Mouse (Mus musculus): ENCODE measurements at regions not wholly inside any gene's neighbourhood (a gene's known extent, or its start where the extent isn't known, plus 50 kb on each side); places are given as distances from the start of the nearest gene placed in this dataset.

GRCm38 (mm10) chr4:66550306-66551104 is 146.1 kb upstream of the Astn2 start:
- H3K27ac ChIP-seq = no peak overlapping the region
- no peak for ATAC-seq (ENCODE audit: low FRiP score)
- no peak overlapping the region for H3K4me3 ChIP-seq (replicated peaks; ENCODE audit: low read length)
- 80% methylated on average over 3 of the region's 3 CpGs for WGBS
- H3K9me3 ChIP-seq (ENCODE audit: control insufficient read depth, low read length) = no peaks in the 10 kb centered on the region
- no peaks in the 10 kb centered on the region for H3K27me3 ChIP-seq (ENCODE audit: control insufficient read depth, insufficient read depth, low read length)
- DNase-seq (ENCODE audit: low spot score) = no peak
- no peaks in the 10 kb centered on the region for H3K4me1 ChIP-seq (replicated peaks; ENCODE audit: control insufficient read depth, insufficient read depth, low read length)
- no peak overlapping the region for H3K9ac ChIP-seq
- no peaks in the 10 kb centered on the region for H3K36me3 ChIP-seq (replicated peaks; ENCODE audit: control insufficient read depth, insufficient read depth)
- no peak overlapping the region for H3K4me2 ChIP-seq (replicated peaks)

- Histone ChIP-seq H3K4me1 (replicated peaks; ENCODE audit: control insufficient read depth, insufficient read depth, low read length) (no peaks in the 10 kb centered on the region), H3K27me3 (ENCODE audit: control insufficient read depth, insufficient read depth, low read length) (no peaks in the 10 kb centered on the region)
- DNase-seq (ENCODE audit: low spot score) = no peak
These were observed 138.5 kb upstream of the Astn2 start for GRCm38 (mm10) chr4:66542833-66543436.

GRCm38 (mm10) chr4:66524456-66524855 is 120.0 kb upstream of the Astn2 start:
- no peak overlapping the region for H3K4me2 ChIP-seq (replicated peaks)
- no peaks in the 10 kb centered on the region for H3K36me3 ChIP-seq (replicated peaks; ENCODE audit: control insufficient read depth, insufficient read depth)
- H3K9ac ChIP-seq = no peak overlapping the region
- ATAC-seq (ENCODE audit: low FRiP score) = no peak
- no peaks in the 10 kb centered on the region for H3K27me3 ChIP-seq (ENCODE audit: control insufficient read depth, insufficient read depth, low read length)
- H3K27ac ChIP-seq = no peak overlapping the region
- DNase-seq (ENCODE audit: low spot score) = no peak
- no peaks in the 10 kb centered on the region for H3K4me1 ChIP-seq (replicated peaks; ENCODE audit: control insufficient read depth, insufficient read depth, low read length)
- 54% methylated on average over 5 of the region's 5 CpGs for WGBS
- no peaks in the 10 kb centered on the region for H3K9me3 ChIP-seq (ENCODE audit: control insufficient read depth, low read length)
- no peak overlapping the region for H3K4me3 ChIP-seq (replicated peaks; ENCODE audit: low read length)

More at GRCm38 (mm10) chr4:66542833-66543436, 138.5 kb upstream of the Astn2 start:
- Histone ChIP-seq H3K9me3 (ENCODE audit: control insufficient read depth, low read length) (no peaks in the 10 kb centered on the region), H3K9ac (no peak overlapping the region), H3K27ac (no peak overlapping the region), H3K36me3 (replicated peaks; ENCODE audit: control insufficient read depth, insufficient read depth) (no peaks in the 10 kb centered on the region), H3K4me2 (replicated peaks) (no peak overlapping the region), H3K4me3 (replicated peaks; ENCODE audit: low read length) (no peak overlapping the region)
- 40% methylated on average over 4 of the region's 4 CpGs for WGBS
- ATAC-seq (ENCODE audit: low FRiP score) = no peak

- Histone ChIP-seq H3K4me3 (replicated peaks; ENCODE audit: low read length) (no peak overlapping the region), H3K9me3 (ENCODE audit: control insufficient read depth, low read length) (no peaks in the 10 kb centered on the region), H3K4me1 (replicated peaks; ENCODE audit: control insufficient read depth, insufficient read depth, low read length) (no peaks in the 10 kb centered on the region), H3K4me2 (replicated peaks) (no peak overlapping the region), H3K9ac (no peak overlapping the region), H3K36me3 (replicated peaks; ENCODE audit: control insufficient read depth, insufficient read depth) (no peaks in the 10 kb centered on the region), H3K27ac (peak overlapping the region; percentile 51; the same call in 1 of the 2 replicates), H3K27me3 (ENCODE audit: control insufficient read depth, insufficient read depth, low read length) (no peaks in the 10 kb centered on the region)
- WGBS = 70% methylated on average over 2 of the region's 2 CpGs
- DNase-seq (ENCODE audit: low spot score) (no peak), ATAC-seq (ENCODE audit: low FRiP score) (no peak)
These were observed 119.5 kb upstream of the Astn2 start for GRCm38 (mm10) chr4:66523886-66524245.

GRCm38 (mm10) chr4:66523238-66523885 is 119.0 kb upstream of the Astn2 start:
- no peaks in the 10 kb centered on the region for H3K27me3 ChIP-seq (ENCODE audit: control insufficient read depth, insufficient read depth, low read length)
- H3K9me3 ChIP-seq (ENCODE audit: control insufficient read depth, low read length) = no peaks in the 10 kb centered on the region
- no peak overlapping the region for H3K4me2 ChIP-seq (replicated peaks)
- H3K4me3 ChIP-seq (replicated peaks; ENCODE audit: low read length) = no peak overlapping the region
- H3K4me1 ChIP-seq (replicated peaks; ENCODE audit: control insufficient read depth, insufficient read depth, low read length) = no peaks in the 10 kb centered on the region
- H3K27ac ChIP-seq = peak overlapping the region; percentile 51; the same call in 1 of the 2 replicates
- 41% methylated on average over 8 of the region's 8 CpGs for WGBS
- DNase-seq (ENCODE audit: low spot score) = peak; percentile 67
- no peaks in the 10 kb centered on the region for H3K36me3 ChIP-seq (replicated peaks; ENCODE audit: control insufficient read depth, insufficient read depth)
- peak; percentile 86 for ATAC-seq (ENCODE audit: low FRiP score)
- H3K9ac ChIP-seq = no peak overlapping the region

- WGBS = 63% methylated on average over 2 of the region's 2 CpGs
- Histone ChIP-seq H3K4me1 (replicated peaks; ENCODE audit: control insufficient read depth, insufficient read depth, low read length) (no peaks in the 10 kb centered on the region), H3K9me3 (ENCODE audit: control insufficient read depth, low read length) (no peaks in the 10 kb centered on the region), H3K9ac (no peak overlapping the region), H3K4me3 (replicated peaks; ENCODE audit: low read length) (no peak overlapping the region), H3K27me3 (ENCODE audit: control insufficient read depth, insufficient read depth, low read length) (no peaks in the 10 kb centered on the region), H3K4me2 (replicated peaks) (no peak overlapping the region), H3K36me3 (replicated peaks; ENCODE audit: control insufficient read depth, insufficient read depth) (no peaks in the 10 kb centered on the region), H3K27ac (no peak overlapping the region)
- DNase-seq (ENCODE audit: low spot score) (peak; percentile 39), ATAC-seq (ENCODE audit: low FRiP score) (no peak)
These were observed 117.8 kb upstream of the Astn2 start for GRCm38 (mm10) chr4:66522097-66522809.

GRCm38 (mm10) chr4:66520796-66521195 is 116.4 kb upstream of the Astn2 start:
- DNase-seq (ENCODE audit: low spot score) = no peak
- Histone ChIP-seq H3K36me3 (replicated peaks; ENCODE audit: control insufficient read depth, insufficient read depth) (no peaks in the 10 kb centered on the region), H3K27ac (no peak overlapping the region), H3K27me3 (ENCODE audit: control insufficient read depth, insufficient read depth, low read length) (no peaks in the 10 kb centered on the region), H3K4me2 (replicated peaks) (no peak overlapping the region), H3K4me3 (replicated peaks; ENCODE audit: low read length) (no peak overlapping the region), H3K4me1 (replicated peaks; ENCODE audit: control insufficient read depth, insufficient read depth, low read length) (no peaks in the 10 kb centered on the region), H3K9ac (no peak overlapping the region), H3K9me3 (ENCODE audit: control insufficient read depth, low read length) (no peaks in the 10 kb centered on the region)
- 65% methylated on average over 3 of the region's 3 CpGs for WGBS
- no peak for ATAC-seq (ENCODE audit: low FRiP score)

GRCm38 (mm10) chr4:66515815-66516214 is 111.4 kb upstream of the Astn2 start:
- no peaks in the 10 kb centered on the region for H3K9me3 ChIP-seq (ENCODE audit: control insufficient read depth, low read length)
- no peak overlapping the region for H3K27ac ChIP-seq
- H3K4me3 ChIP-seq (replicated peaks; ENCODE audit: low read length) = no peak overlapping the region
- no peaks in the 10 kb centered on the region for H3K4me1 ChIP-seq (replicated peaks; ENCODE audit: control insufficient read depth, insufficient read depth, low read length)
- peak; percentile 64; the same call in 1 of the 2 replicates for ATAC-seq (ENCODE audit: low FRiP score)
- no peaks in the 10 kb centered on the region for H3K27me3 ChIP-seq (ENCODE audit: control insufficient read depth, insufficient read depth, low read length)
- DNase-seq (ENCODE audit: low spot score) = no peak
- WGBS = 56% methylated on average over 1 of the region's 1 CpGs
- H3K36me3 ChIP-seq (replicated peaks; ENCODE audit: control insufficient read depth, insufficient read depth) = no peaks in the 10 kb centered on the region
- no peak overlapping the region for H3K9ac ChIP-seq
- H3K4me2 ChIP-seq (replicated peaks) = no peak overlapping the region

GRCm38 (mm10) chr4:66483496-66483895 is 79.1 kb upstream of the Astn2 start:
- Histone ChIP-seq H3K4me3 (replicated peaks; ENCODE audit: low read length) (no peak overlapping the region), H3K9ac (no peak overlapping the region), H3K27ac (no peak overlapping the region), H3K36me3 (replicated peaks; ENCODE audit: control insufficient read depth, insufficient read depth) (no peaks in the 10 kb centered on the region), H3K4me1 (replicated peaks; ENCODE audit: control insufficient read depth, insufficient read depth, low read length) (no peaks in the 10 kb centered on the region), H3K27me3 (ENCODE audit: control insufficient read depth, insufficient read depth, low read length) (no peaks in the 10 kb centered on the region), H3K4me2 (replicated peaks) (no peak overlapping the region), H3K9me3 (ENCODE audit: control insufficient read depth, low read length) (no peaks in the 10 kb centered on the region)
- no peak for DNase-seq (ENCODE audit: low spot score)
- WGBS = 78% methylated on average over 6 of the region's 6 CpGs
- no peak for ATAC-seq (ENCODE audit: low FRiP score)

Data from hindbrain, embryonic 14.5 days (tissue).